Mouse (Mus musculus): ENCODE measurements at regions not wholly inside any gene's neighbourhood (a gene's known extent, or its start where the extent isn't known, plus 50 kb on each side); places are given as distances from the start of the nearest gene placed in this dataset.
A peak's percentile ranks its signal among the peaks of the same experiment; 100 is the strongest.

GRCm38 (mm10) chr12:33717601-33718260 is 210.5 kb upstream of the Ferd3l start:
- H3K4me3 ChIP-seq: no peak overlapping the region
- no peaks in the 10 kb centered on the region for H3K36me3 ChIP-seq
- H3K27me3 ChIP-seq: no peaks in the 10 kb centered on the region
- H3K4me2 ChIP-seq: peak overlapping the region; percentile 23
- H3K4me1 ChIP-seq (replicated peaks): peaks cover 4% of the 10 kb centered on the region; the same call in 1 of the 2 replicates
- H3K9me3 ChIP-seq: no peaks in the 10 kb centered on the region
- 0 out of 2 replicates have a peak, but pooled peaks have one; percentile 43 for ATAC-seq (ENCODE audit: low FRiP score)
- WGBS: 38% methylated on average over 14 of the region's 14 CpGs
- H3K9ac ChIP-seq: no peak overlapping the region
- no peak overlapping the region for H3K27ac ChIP-seq

- H3K4me2 ChIP-seq: no peak overlapping the region
- no peaks in the 10 kb centered on the region for H3K27me3 ChIP-seq
- H3K4me3 ChIP-seq: no peak overlapping the region
- 69% methylated on average over 7 of the region's 7 CpGs for WGBS
- no peak overlapping the region for H3K27ac ChIP-seq
- no peak overlapping the region for H3K9ac ChIP-seq
- no peaks in the 10 kb centered on the region for H3K36me3 ChIP-seq
- no peaks in the 10 kb centered on the region for H3K9me3 ChIP-seq
- no peak for ATAC-seq (ENCODE audit: low FRiP score)
- H3K4me1 ChIP-seq (replicated peaks): peaks cover 4% of the 10 kb centered on the region; the same call in 1 of the 2 replicates
These were observed 209.2 kb upstream of the Ferd3l start for GRCm38 (mm10) chr12:33719063-33719462.

DNA sequence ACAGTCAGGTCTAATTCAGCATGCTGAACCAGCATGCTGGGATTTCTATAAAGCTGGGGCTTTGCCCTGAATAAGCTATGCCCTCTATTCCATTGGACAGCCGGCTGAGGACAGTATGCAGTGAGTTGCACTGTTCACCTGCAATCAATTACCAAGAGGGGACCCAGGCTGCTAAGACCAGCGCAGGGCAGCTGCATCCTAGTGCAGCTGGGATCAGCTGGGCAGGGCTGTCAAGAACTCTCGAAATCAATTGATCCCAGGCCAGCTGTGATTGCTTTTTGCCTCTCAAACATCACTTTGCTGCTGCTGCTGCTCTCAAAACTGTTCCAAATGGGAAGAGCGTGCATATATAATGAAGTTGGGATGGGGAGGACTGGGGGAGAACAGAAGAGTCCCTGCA is 196.3 kb upstream of the Ferd3l start:
- no peak for ATAC-seq (ENCODE audit: low FRiP score)
- Histone ChIP-seq H3K27ac (no peak overlapping the region), H3K4me2 (no peak overlapping the region), H3K9me3 (no peaks in the 10 kb centered on the region), H3K4me3 (no peak overlapping the region), H3K9ac (peak overlapping the region; percentile 36; the same call in 1 of the 2 replicates), H3K36me3 (no peaks in the 10 kb centered on the region), H3K4me1 (replicated peaks) (0 out of 2 replicates have a peak, but pooled peaks cover 4% of the 10 kb centered on the region), H3K27me3 (no peaks in the 10 kb centered on the region)
- 38% methylated on average over 4 of the region's 4 CpGs for WGBS

GRCm38 (mm10) chr12:33775563-33776468 is 152.4 kb upstream of the Ferd3l start:
- peak; percentile 66; the same call in 1 of the 2 replicates for ATAC-seq (ENCODE audit: low FRiP score)
- 67% methylated on average over 5 of the region's 5 CpGs for WGBS

GRCm38 (mm10) chr12:33778477-33778876 is 149.7 kb upstream of the Ferd3l start:
- ATAC-seq (ENCODE audit: low FRiP score): no peak; the same call in 1 of the 2 replicates
- Histone ChIP-seq H3K9me3 (no peaks in the 10 kb centered on the region), H3K4me3 (no peak overlapping the region), H3K27me3 (no peaks in the 10 kb centered on the region), H3K4me1 (replicated peaks) (no peaks in the 10 kb centered on the region), H3K9ac (no peak overlapping the region), H3K36me3 (no peaks in the 10 kb centered on the region), H3K27ac (no peak overlapping the region), H3K4me2 (no peak overlapping the region)
- WGBS: 22% methylated on average over 4 of the region's 4 CpGs

More at GRCm38 (mm10) chr12:33775563-33776468, 152.4 kb upstream of the Ferd3l start:
- H3K27ac ChIP-seq: no peak overlapping the region
- no peaks in the 10 kb centered on the region for H3K9me3 ChIP-seq
- H3K4me3 ChIP-seq: no peak overlapping the region
- H3K27me3 ChIP-seq: no peaks in the 10 kb centered on the region
- H3K36me3 ChIP-seq: no peaks in the 10 kb centered on the region
- no peaks in the 10 kb centered on the region for H3K4me1 ChIP-seq (replicated peaks)
- no peak overlapping the region for H3K4me2 ChIP-seq
- H3K9ac ChIP-seq: no peak overlapping the region

DNA sequence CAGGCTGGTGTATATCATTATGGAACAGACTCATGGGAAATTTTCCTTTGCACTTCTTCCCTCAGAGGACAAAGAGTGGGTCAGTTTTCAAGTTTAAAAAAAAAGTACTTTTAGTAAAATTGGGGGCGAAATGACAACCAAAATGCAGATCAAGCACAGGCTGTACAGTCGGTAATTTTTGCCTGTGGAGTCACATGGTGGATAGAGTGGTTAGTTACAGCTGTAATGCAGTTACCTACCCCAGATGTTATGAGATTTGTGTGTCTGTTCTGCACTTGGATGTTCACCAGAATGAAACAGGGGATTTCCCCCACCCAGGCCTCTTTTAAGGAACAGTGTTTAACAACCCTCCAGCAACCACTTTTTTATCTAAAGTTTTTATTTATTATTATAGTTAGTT is 148.3 kb upstream of the Ferd3l start:
- ATAC-seq (ENCODE audit: low FRiP score): no peak

GRCm38 (mm10) chr12:33804206-33804791 is 123.9 kb upstream of the Ferd3l start:
- no peaks in the 10 kb centered on the region for H3K9me3 ChIP-seq
- no peaks in the 10 kb centered on the region for H3K36me3 ChIP-seq
- H3K4me1 ChIP-seq (replicated peaks): no peaks in the 10 kb centered on the region
- H3K27me3 ChIP-seq: no peaks in the 10 kb centered on the region
- H3K27ac ChIP-seq: no peak overlapping the region
- no peak overlapping the region for H3K4me3 ChIP-seq
- 80% methylated on average over 10 of the region's 10 CpGs for WGBS
- H3K9ac ChIP-seq: no peak overlapping the region
- ATAC-seq (ENCODE audit: low FRiP score): no peak
- no peak overlapping the region for H3K4me2 ChIP-seq

More for the DNA sequence above, 148.3 kb upstream of the Ferd3l start:
- H3K9ac ChIP-seq: no peak overlapping the region
- H3K4me1 ChIP-seq (replicated peaks): no peaks in the 10 kb centered on the region
- H3K27me3 ChIP-seq: no peaks in the 10 kb centered on the region
- no peaks in the 10 kb centered on the region for H3K9me3 ChIP-seq
- WGBS: 86% methylated on average over 2 of the region's 2 CpGs
- H3K27ac ChIP-seq: no peak overlapping the region
- no peak overlapping the region for H3K4me2 ChIP-seq
- no peak overlapping the region for H3K4me3 ChIP-seq
- H3K36me3 ChIP-seq: no peaks in the 10 kb centered on the region

- Histone ChIP-seq H3K9me3 (no peaks in the 10 kb centered on the region), H3K4me1 (replicated peaks) (no peaks in the 10 kb centered on the region), H3K36me3 (no peaks in the 10 kb centered on the region), H3K4me3 (no peak overlapping the region), H3K9ac (no peak overlapping the region), H3K4me2 (no peak overlapping the region), H3K27me3 (no peaks in the 10 kb centered on the region), H3K27ac (no peak overlapping the region)
- ATAC-seq (ENCODE audit: low FRiP score): no peak
These were observed 102.7 kb upstream of the Ferd3l start for GRCm38 (mm10) chr12:33825571-33825970.

- Histone ChIP-seq H3K9ac (no peak overlapping the region), H3K27ac (no peak overlapping the region), H3K4me3 (no peak overlapping the region), H3K36me3 (no peaks in the 10 kb centered on the region), H3K4me2 (no peak overlapping the region), H3K27me3 (no peaks in the 10 kb centered on the region), H3K9me3 (no peaks in the 10 kb centered on the region), H3K4me1 (replicated peaks) (no peaks in the 10 kb centered on the region)
- no peak for ATAC-seq (ENCODE audit: low FRiP score)
These were observed 79.1 kb upstream of the Ferd3l start for GRCm38 (mm10) chr12:33849088-33849487.

- H3K9ac ChIP-seq: no peak overlapping the region
- ATAC-seq (ENCODE audit: low FRiP score): 0 out of 2 replicates have a peak, but pooled peaks have one; percentile 13
These were observed 76.5 kb upstream of the Ferd3l start for GRCm38 (mm10) chr12:33851736-33852135.

More at GRCm38 (mm10) chr12:33851736-33852135, 76.5 kb upstream of the Ferd3l start:
- no peak overlapping the region for H3K4me2 ChIP-seq
- 52% methylated on average over 1 of the region's 1 CpGs for WGBS
- H3K27me3 ChIP-seq: no peaks in the 10 kb centered on the region
- H3K27ac ChIP-seq: no peak overlapping the region
- no peak overlapping the region for H3K4me3 ChIP-seq
- H3K4me1 ChIP-seq (replicated peaks): no peaks in the 10 kb centered on the region
- no peaks in the 10 kb centered on the region for H3K36me3 ChIP-seq
- no peaks in the 10 kb centered on the region for H3K9me3 ChIP-seq

Measured in hindbrain, embryonic 13.5 days (tissue).